Mouse (Mus musculus): ENCODE data around the gene Gm6657. TPM values are rescaled to one million over a fixed set of nuclear protein-coding genes. Genes with fewer than 3 reads are reported as not detected.

Gm6657 gene
- polyA plus RNA-seq, 1 experiment from 2014 or later, result not detected

DNA sequence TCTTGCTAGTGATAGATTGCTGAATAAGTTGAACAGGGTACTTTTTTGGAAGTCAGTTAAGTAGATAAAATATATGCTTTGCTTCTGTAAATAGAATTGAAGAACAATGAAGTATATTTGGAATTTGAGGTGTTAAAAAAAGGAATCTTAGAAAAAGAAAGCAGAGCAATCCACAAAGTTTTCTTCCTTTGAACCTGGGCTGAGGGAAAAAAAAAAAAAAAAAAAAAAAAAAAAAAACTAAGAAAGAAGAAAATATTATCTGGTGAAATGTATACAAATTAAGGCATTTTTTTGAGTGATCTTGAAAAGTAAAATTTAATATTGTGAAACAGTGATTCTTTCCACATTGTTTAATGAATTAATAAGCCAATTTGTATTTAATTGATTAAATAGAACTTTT lies 38.5 kb downstream of the Gm6657 start:
- no peaks in the 10 kb centered on the region for H3K9me3 ChIP-seq (ENCODE audit: control insufficient read depth)
- no peak for ATAC-seq
- no peak overlapping the region for H3K4me2 ChIP-seq (replicated peaks; ENCODE audit: low read depth)
- no peak overlapping the region for H3K4me3 ChIP-seq (ENCODE audit: low read depth, low read length)
- TF ChIP-seq CTCF (IDR thresholded peaks at IDR 0.05; ENCODE audit: low read depth), result no peak
- H3K27me3 ChIP-seq (replicated peaks; ENCODE audit: control insufficient read depth, insufficient read depth, low read length), result no peaks in the 10 kb centered on the region
- H3K36me3 ChIP-seq (ENCODE audit: control insufficient read depth, insufficient read depth), result 0 out of 2 replicates have a peak, but pooled peaks cover 3% of the 10 kb centered on the region
- no peak overlapping the region for H3K27ac ChIP-seq (ENCODE audit: low read depth, low read length)
- H3K9ac ChIP-seq (ENCODE audit: low read depth, low read length), result no peak overlapping the region
- no peaks in the 10 kb centered on the region for H3K4me1 ChIP-seq (replicated peaks; ENCODE audit: control insufficient read depth, insufficient read depth, low read length)

DNA sequence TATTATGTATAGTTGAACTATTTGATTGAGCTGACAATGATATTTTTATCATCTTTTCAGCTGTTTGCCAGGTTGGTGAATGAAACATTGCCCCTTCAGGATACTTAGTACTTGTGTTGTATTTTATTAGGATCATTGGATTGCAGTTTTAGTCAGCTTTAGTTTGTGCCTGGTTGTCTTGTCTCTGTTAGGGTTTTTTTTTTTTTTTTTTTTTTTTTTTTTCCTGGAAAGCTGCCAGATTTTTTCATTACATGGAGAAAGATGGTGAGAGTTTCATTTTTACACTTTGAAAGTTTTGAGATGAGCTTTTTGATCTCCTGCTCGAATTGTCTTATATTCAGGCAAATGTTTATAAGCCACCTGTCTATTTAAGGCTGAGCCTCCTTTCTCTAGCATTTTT lies 54.3 kb downstream of the Gm6657 start:
- no peaks in the 10 kb centered on the region for H3K36me3 ChIP-seq (ENCODE audit: control insufficient read depth, insufficient read depth)
- no peaks in the 10 kb centered on the region for H3K9me3 ChIP-seq (ENCODE audit: control insufficient read depth)
- H3K9ac ChIP-seq (ENCODE audit: low read depth, low read length), result no peak overlapping the region
- no peak for ATAC-seq
- TF ChIP-seq CTCF (IDR thresholded peaks at IDR 0.05; ENCODE audit: low read depth), result no peak
- no peak overlapping the region for H3K4me3 ChIP-seq (ENCODE audit: low read depth, low read length)
- no peaks in the 10 kb centered on the region for H3K4me1 ChIP-seq (replicated peaks; ENCODE audit: control insufficient read depth, insufficient read depth, low read length)
- H3K27me3 ChIP-seq (replicated peaks; ENCODE audit: control insufficient read depth, insufficient read depth, low read length), result no peaks in the 10 kb centered on the region
- H3K4me2 ChIP-seq (replicated peaks; ENCODE audit: low read depth), result no peak overlapping the region
- 47% methylated on average over 1 of the region's 1 CpGs for WGBS
- H3K27ac ChIP-seq (ENCODE audit: low read depth, low read length), result no peak overlapping the region

GRCm38 (mm10) chr12:78249151-78249550 lies 55.1 kb downstream of the Gm6657 start:
- ATAC-seq, result no peak
- Histone ChIP-seq H3K36me3 (ENCODE audit: control insufficient read depth, insufficient read depth) (no peaks in the 10 kb centered on the region), H3K27ac (ENCODE audit: low read depth, low read length) (no peak overlapping the region), H3K9me3 (ENCODE audit: control insufficient read depth) (no peaks in the 10 kb centered on the region), H3K27me3 (replicated peaks; ENCODE audit: control insufficient read depth, insufficient read depth, low read length) (no peaks in the 10 kb centered on the region), H3K4me2 (replicated peaks; ENCODE audit: low read depth) (no peak overlapping the region), H3K9ac (ENCODE audit: low read depth, low read length) (no peak overlapping the region), H3K4me3 (ENCODE audit: low read depth, low read length) (no peak overlapping the region), H3K4me1 (replicated peaks; ENCODE audit: control insufficient read depth, insufficient read depth, low read length) (no peaks in the 10 kb centered on the region)
- TF ChIP-seq CTCF (IDR thresholded peaks at IDR 0.05; ENCODE audit: low read depth), result no peak

Other genes with a start within 250 kb of the Gm6657 start
- 7.1 and 9.1 TPM in 2 replicates for gene Gphn, start 32.1 kb downstream of the Gm6657 start, polyA plus RNA-seq (2015; fragmentation: Nextera tagmentation; extraction: Ambion mirVana)

All from intestine, postnatal 0 days (tissue).